Mouse (Mus musculus): ENCODE results near the gene Acp6. TPM values are rescaled to one million over a fixed set of nuclear protein-coding genes. Genes with fewer than 3 reads are reported as not detected.
A peak's percentile ranks its signal among the peaks of the same experiment; 100 is the strongest.

The Acp6 gene
- polyA plus RNA-seq, 1 experiment from 2014 or later: 39.1 TPM

- DNase-seq (ENCODE audit: low spot score): no peak
- Histone ChIP-seq H3K27me3 (ENCODE audit: low read depth, poor library complexity, severe bottlenecking) (no peaks in the 10 kb centered on the region), H3K9me3 (replicated peaks) (no peaks in the 10 kb centered on the region), H3K27ac (no peak overlapping the region), H3K36me3 (peaks cover 67% of the 10 kb centered on the region), H3K4me1 (peaks cover 7% of the 10 kb centered on the region; the same call in 1 of the 2 replicates), H3K4me3 (no peak overlapping the region)
- 87% methylated on average over 14 of the region's 14 CpGs for WGBS
Measured at GRCm38 (mm10) chr3:97203880-97204279, 45.3 kb downstream of the Acp6 start.

- WGBS: 91% methylated on average over 3 of the region's 3 CpGs
- no peak for DNase-seq (ENCODE audit: low spot score)
- Histone ChIP-seq H3K9me3 (replicated peaks) (no peaks in the 10 kb centered on the region), H3K4me3 (no peak overlapping the region), H3K27ac (no peak overlapping the region), H3K27me3 (ENCODE audit: low read depth, poor library complexity, severe bottlenecking) (no peaks in the 10 kb centered on the region), H3K36me3 (peaks cover 93% of the 10 kb centered on the region), H3K4me1 (no peaks in the 10 kb centered on the region)
Measured at GRCm38 (mm10) chr3:97206521-97206920, 47.9 kb downstream of the Acp6 start.

DNA sequence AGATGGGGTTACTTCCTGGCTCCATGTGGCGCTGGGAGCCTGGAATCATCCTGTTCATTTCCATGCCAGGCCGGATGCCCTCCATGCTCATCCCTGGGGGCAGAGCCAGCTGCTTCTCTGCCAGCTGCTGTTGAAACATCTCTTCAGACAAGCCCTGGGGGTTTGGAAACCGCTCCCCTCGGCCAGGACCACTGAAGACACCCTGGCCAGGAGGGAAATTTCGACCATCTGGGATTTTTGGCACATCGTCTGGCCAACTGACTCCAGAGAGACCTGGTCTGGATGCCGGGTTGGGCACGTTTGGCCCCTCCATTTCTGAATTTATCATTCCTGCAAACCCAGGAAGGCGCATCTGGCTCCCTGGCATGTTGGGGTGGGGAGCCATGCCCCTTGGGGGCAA, 50.8 kb downstream of the Acp6 start:
- H3K4me3 ChIP-seq: no peak overlapping the region
- peaks cover 99% of the 10 kb centered on the region for H3K36me3 ChIP-seq
- no peaks in the 10 kb centered on the region for H3K4me1 ChIP-seq
- WGBS: 92% methylated on average over 9 of the region's 9 CpGs
- H3K27ac ChIP-seq: no peak overlapping the region
- no peaks in the 10 kb centered on the region for H3K27me3 ChIP-seq (ENCODE audit: low read depth, poor library complexity, severe bottlenecking)
- no peaks in the 10 kb centered on the region for H3K9me3 ChIP-seq (replicated peaks)
- no peak for DNase-seq (ENCODE audit: low spot score)

GRCm38 (mm10) chr3:97211177-97211576, 52.6 kb downstream of the Acp6 start:
- WGBS: 94% methylated on average over 5 of the region's 5 CpGs
- DNase-seq (ENCODE audit: low spot score): no peak
- H3K27ac ChIP-seq: no peak overlapping the region
- H3K27me3 ChIP-seq (ENCODE audit: low read depth, poor library complexity, severe bottlenecking): no peaks in the 10 kb centered on the region
- no peaks in the 10 kb centered on the region for H3K4me1 ChIP-seq
- peaks cover 99% of the 10 kb centered on the region for H3K36me3 ChIP-seq
- H3K4me3 ChIP-seq: no peak overlapping the region
- no peaks in the 10 kb centered on the region for H3K9me3 ChIP-seq (replicated peaks)

GRCm38 (mm10) chr3:97213871-97214270, 55.3 kb downstream of the Acp6 start:
- no peaks in the 10 kb centered on the region for H3K9me3 ChIP-seq (replicated peaks)
- H3K27me3 ChIP-seq (ENCODE audit: low read depth, poor library complexity, severe bottlenecking): no peaks in the 10 kb centered on the region
- H3K27ac ChIP-seq: no peak overlapping the region
- peaks cover 98% of the 10 kb centered on the region for H3K36me3 ChIP-seq
- no peak overlapping the region for H3K4me3 ChIP-seq
- WGBS: 93% methylated on average over 10 of the region's 10 CpGs
- H3K4me1 ChIP-seq: no peaks in the 10 kb centered on the region
- DNase-seq (ENCODE audit: low spot score): no peak

DNA sequence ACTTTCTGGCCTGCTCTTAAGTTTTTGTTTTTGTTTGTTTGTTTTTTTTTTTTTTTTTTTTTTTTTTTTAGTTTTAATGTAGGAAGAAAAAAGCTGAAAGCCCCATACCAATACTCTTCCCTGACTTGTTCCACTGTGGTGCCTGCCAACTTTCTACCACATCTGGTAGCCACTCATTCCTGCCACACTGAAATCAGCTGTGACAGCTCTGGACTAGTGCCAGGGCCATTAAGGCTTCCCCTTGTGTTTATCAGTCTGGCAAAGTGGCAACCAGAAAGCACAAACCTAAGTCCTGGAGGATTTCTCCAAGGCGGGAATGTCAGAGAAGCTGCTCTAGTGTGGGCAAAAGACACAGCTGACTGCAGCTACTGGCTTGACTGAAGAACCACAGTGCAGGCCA, 55.9 kb downstream of the Acp6 start:
- H3K4me1 ChIP-seq: no peaks in the 10 kb centered on the region
- peaks cover 98% of the 10 kb centered on the region for H3K36me3 ChIP-seq
- no peaks in the 10 kb centered on the region for H3K9me3 ChIP-seq (replicated peaks)
- DNase-seq (ENCODE audit: low spot score): no peak
- H3K27me3 ChIP-seq (ENCODE audit: low read depth, poor library complexity, severe bottlenecking): no peaks in the 10 kb centered on the region
- no peak overlapping the region for H3K27ac ChIP-seq
- WGBS: 78% methylated on average over 1 of the region's 1 CpGs
- no peak overlapping the region for H3K4me3 ChIP-seq

GRCm38 (mm10) chr3:97215526-97215925, 56.9 kb downstream of the Acp6 start:
- DNase-seq (ENCODE audit: low spot score): no peak
- no peaks in the 10 kb centered on the region for H3K9me3 ChIP-seq (replicated peaks)
- H3K27ac ChIP-seq: no peak overlapping the region
- H3K4me1 ChIP-seq: no peaks in the 10 kb centered on the region
- no peak overlapping the region for H3K4me3 ChIP-seq
- WGBS: 76% methylated on average over 3 of the region's 3 CpGs
- H3K27me3 ChIP-seq (ENCODE audit: low read depth, poor library complexity, severe bottlenecking): no peaks in the 10 kb centered on the region
- peaks cover 98% of the 10 kb centered on the region for H3K36me3 ChIP-seq

GRCm38 (mm10) chr3:97223261-97223660, 64.7 kb downstream of the Acp6 start:
- WGBS: 88% methylated on average over 9 of the region's 9 CpGs
- Histone ChIP-seq H3K36me3 (peaks cover 56% of the 10 kb centered on the region), H3K9me3 (replicated peaks) (no peaks in the 10 kb centered on the region), H3K27ac (no peak overlapping the region), H3K27me3 (ENCODE audit: low read depth, poor library complexity, severe bottlenecking) (no peaks in the 10 kb centered on the region), H3K4me3 (no peak overlapping the region), H3K4me1 (peaks cover 21% of the 10 kb centered on the region)
- DNase-seq (ENCODE audit: low spot score): no peak

GRCm38 (mm10) chr3:97225231-97225630, 66.7 kb downstream of the Acp6 start:
- peaks cover 37% of the 10 kb centered on the region for H3K36me3 ChIP-seq
- H3K4me3 ChIP-seq: no peak overlapping the region
- H3K27me3 ChIP-seq (ENCODE audit: low read depth, poor library complexity, severe bottlenecking): no peaks in the 10 kb centered on the region
- DNase-seq (ENCODE audit: low spot score): no peak
- no peaks in the 10 kb centered on the region for H3K9me3 ChIP-seq (replicated peaks)
- no peak overlapping the region for H3K27ac ChIP-seq
- H3K4me1 ChIP-seq: peaks cover 30% of the 10 kb centered on the region
- 85% methylated on average over 5 of the region's 5 CpGs for WGBS

DNA sequence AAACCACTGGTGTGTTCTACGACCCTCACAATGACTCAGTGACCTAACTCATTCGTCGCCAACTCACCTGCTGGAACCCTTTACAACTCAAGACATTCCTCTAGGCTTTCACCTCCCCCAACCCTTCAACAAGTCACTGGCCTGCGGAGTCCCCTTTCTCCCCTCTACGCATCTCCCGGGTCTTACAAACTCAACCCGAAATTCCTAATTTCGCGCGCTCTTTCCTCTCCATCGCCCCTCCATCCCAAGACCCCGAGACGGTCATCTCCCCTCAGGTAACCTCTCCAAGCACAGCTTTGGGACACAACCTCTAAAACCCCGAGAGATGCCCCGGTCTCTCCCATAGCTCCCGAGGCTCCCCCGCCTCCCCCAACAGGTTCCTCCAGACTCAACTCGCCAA, 68.1 kb downstream of the Acp6 start:
- under 1% methylated on average over 18 of the region's 18 CpGs for WGBS
- peak overlapping the region; percentile 88 for H3K4me3 ChIP-seq
- H3K36me3 ChIP-seq: peaks cover 27% of the 10 kb centered on the region
- H3K27me3 ChIP-seq (ENCODE audit: low read depth, poor library complexity, severe bottlenecking): no peaks in the 10 kb centered on the region
- H3K27ac ChIP-seq: peak overlapping the region; percentile 99
- no peak for DNase-seq (ENCODE audit: low spot score)
- H3K4me1 ChIP-seq: peaks cover 30% of the 10 kb centered on the region
- no peaks in the 10 kb centered on the region for H3K9me3 ChIP-seq (replicated peaks)

Other genes with a start within 250 kb of the Acp6 start
- 0.03 TPM in 1 of 2 replicates, not detected in the other for gene Gja8, start 232.8 kb upstream of the Acp6 start, polyA plus RNA-seq (2016; fragmentation: Nextera tagmentation; extraction: Ambion mirVana)
- 63.0 and 74.2 TPM in 2 replicates for gene Bcl9, start 139.1 kb downstream of the Acp6 start, polyA plus RNA-seq (2016; fragmentation: Nextera tagmentation; extraction: Ambion mirVana)

Data from limb, embryonic 10.5 days (tissue).